Mouse (Mus musculus) brain, embryonic 14.5 days (tissue): ENCODE measurements at regions not wholly inside any gene's neighbourhood (a gene's known extent, or its start where the extent isn't known, plus 50 kb on each side); places are given as distances from the start of the nearest gene placed in this dataset.

Experiments
- CTCF ChIP-seq: fragments of 200-500 bp; IDR thresholded peaks from 2 replicates; pipeline ENCODE4 v1.5.1; 2012; ENCODE audit warnings: inconsistent platforms, mild to moderate bottlenecking, moderate library complexity, borderline replicate concordance; ENCODE audit not compliant: insufficient read depth, insufficient read length; ENCODE audit errors: extremely low read depth
- POLR2A ChIP-seq: fragments of 200-500 bp; IDR thresholded peaks from 2 replicates; pipeline ENCODE4 v1.6.1; 2012; ENCODE audit warnings: mild to moderate bottlenecking, inconsistent platforms, borderline replicate concordance; ENCODE audit not compliant: poor library complexity, insufficient read depth, insufficient read length, severe bottlenecking; ENCODE audit errors: extremely low read depth

GRCm38 (mm10) chr3:149335259-149335658 is 344.9 kb upstream of the Adgrl2 start:
- TF ChIP-seq CTCF, result no peak
- no peak for TF ChIP-seq POLR2A
